Mouse (Mus musculus): Measurements from ENCODE around the gene Alk. TPM values are rescaled to one million over a fixed set of nuclear protein-coding genes. Genes with fewer than 3 reads are reported as not detected.
"Not testable (repeated sequence)": the region's sequence is repeated elsewhere in the genome, so short reads cannot be mapped to it uniquely, and the experiment has no call there.

The Alk gene
- total and polyA plus RNA-seq, 2 experiments: not detected

DNA sequence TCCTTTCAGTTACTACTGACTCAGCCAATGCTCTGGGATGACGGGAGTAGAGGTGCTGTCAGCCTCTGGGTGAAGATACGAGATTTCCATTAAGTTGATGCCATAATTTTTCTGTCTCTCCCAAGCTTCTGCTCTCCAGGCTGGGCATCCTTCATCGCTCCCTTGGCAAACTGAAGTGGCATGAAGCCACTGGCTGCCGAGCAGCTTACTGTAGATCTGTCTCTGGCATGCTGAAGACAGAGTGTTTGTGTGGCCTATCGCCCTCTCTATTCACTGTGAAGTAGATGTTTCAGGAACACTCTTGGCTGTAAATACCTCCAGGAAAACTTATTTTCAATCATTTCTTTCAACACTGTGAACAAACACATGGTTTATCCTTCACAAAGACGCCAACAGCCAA, 93.7 kb downstream of the Alk start:
- 74% methylated on average over 6 of the region's 6 CpGs for WGBS
- Histone ChIP-seq H3K36me3 (ENCODE audit: control insufficient read depth, insufficient read depth, low read length) (no peaks in the 10 kb centered on the region), H3K9ac (ENCODE audit: low read depth, low read length) (no peak overlapping the region), H3K27ac (replicated peaks; ENCODE audit: insufficient read depth, low read depth, low read length) (no peak overlapping the region), H3K4me1 (ENCODE audit: control insufficient read depth, insufficient read depth, low read length) (no peaks in the 10 kb centered on the region), H3K4me3 (ENCODE audit: insufficient read depth, low read depth, low read length) (no peak overlapping the region), H3K27me3 (ENCODE audit: control insufficient read depth, insufficient read depth, low read length) (no peaks in the 10 kb centered on the region), H3K79me2 (ENCODE audit: control insufficient read depth, insufficient read depth, low read length) (no peaks in the 10 kb centered on the region)
- DNase-seq (ENCODE audit: extremely low read depth, low read depth, low spot score): no peak
- TF ChIP-seq CTCF (IDR thresholded peaks at IDR 0.05; ENCODE audit: low read depth, low read length) (no peak), POLR2A (IDR thresholded peaks at IDR 0.05; ENCODE audit: extremely low read depth, insufficient read depth, low read length) (no peak)

DNA sequence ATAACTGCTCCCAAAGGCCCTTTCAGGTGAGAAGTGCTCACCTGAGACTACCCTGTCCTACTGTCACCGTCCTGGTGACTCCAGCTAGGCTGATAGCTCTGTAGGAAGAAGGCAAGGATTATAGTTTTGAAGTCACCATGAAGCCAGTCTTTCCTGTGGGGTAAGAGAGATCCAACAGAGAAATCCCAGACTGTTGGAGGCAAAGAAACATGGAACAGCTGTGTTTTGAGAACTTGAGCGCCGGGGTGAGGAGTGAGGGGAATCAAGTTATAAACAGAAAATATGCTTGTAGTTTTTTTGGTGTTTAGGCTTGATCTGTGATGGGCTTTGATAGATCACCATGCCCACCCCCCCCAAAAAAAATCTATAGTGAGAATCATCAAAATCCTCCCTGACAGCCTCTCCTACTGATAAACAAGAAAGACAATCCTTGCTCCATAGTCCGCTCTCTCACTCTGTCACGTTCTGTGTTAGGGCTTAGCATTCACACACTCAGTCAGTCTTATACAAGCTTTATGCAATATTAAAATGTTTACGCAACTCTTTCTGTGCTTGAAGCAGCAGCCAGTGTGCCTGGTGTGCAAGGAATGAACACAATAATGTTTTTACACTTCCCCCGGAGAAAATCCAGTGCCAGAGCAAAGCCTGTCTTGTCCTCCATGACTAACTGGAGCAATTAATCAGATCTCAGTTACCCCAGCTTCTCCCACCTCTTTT, 95.6 kb downstream of the Alk start:
- Histone ChIP-seq H3K36me3 (ENCODE audit: control insufficient read depth, insufficient read depth, low read length) (no peaks in the 10 kb centered on the region), H3K4me3 (ENCODE audit: insufficient read depth, low read depth, low read length) (no peak overlapping the region), H3K9ac (ENCODE audit: low read depth, low read length) (no peak overlapping the region), H3K27ac (replicated peaks; ENCODE audit: insufficient read depth, low read depth, low read length) (no peak overlapping the region), H3K27me3 (ENCODE audit: control insufficient read depth, insufficient read depth, low read length) (no peaks in the 10 kb centered on the region), H3K4me1 (ENCODE audit: control insufficient read depth, insufficient read depth, low read length) (no peaks in the 10 kb centered on the region), H3K79me2 (ENCODE audit: control insufficient read depth, insufficient read depth, low read length) (no peaks in the 10 kb centered on the region)
- TF ChIP-seq POLR2A (IDR thresholded peaks at IDR 0.05; ENCODE audit: extremely low read depth, insufficient read depth, low read length) (no peak), CTCF (IDR thresholded peaks at IDR 0.05; ENCODE audit: low read depth, low read length) (no peak)
- no peak for DNase-seq (ENCODE audit: extremely low read depth, low read depth, low spot score)
- 92% methylated on average over 7 of the region's 7 CpGs for WGBS

DNA sequence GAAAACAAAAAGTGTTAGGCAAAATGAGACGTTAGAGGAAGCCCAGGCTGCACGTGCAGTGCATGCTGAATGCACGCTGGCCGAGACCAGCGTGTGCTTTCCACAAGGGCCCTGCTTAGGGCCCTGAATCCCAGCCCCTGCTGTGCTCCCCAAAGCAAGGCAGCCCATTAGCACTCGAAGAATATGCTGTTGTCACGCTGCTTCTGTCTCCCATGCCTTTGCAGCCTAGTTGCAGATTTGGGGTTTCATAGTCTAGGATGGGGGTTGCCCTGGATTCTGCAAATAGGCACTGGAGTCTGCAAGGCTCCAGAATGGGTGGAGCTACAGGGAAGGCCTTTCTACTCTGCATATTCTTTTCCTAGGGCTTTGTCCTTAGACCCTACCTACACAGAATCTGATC, 99.2 kb downstream of the Alk start:
- Histone ChIP-seq H3K27ac (replicated peaks; ENCODE audit: insufficient read depth, low read depth, low read length) (no peak overlapping the region), H3K4me1 (ENCODE audit: control insufficient read depth, insufficient read depth, low read length) (no peaks in the 10 kb centered on the region), H3K9ac (ENCODE audit: low read depth, low read length) (no peak overlapping the region), H3K4me3 (ENCODE audit: insufficient read depth, low read depth, low read length) (no peak overlapping the region), H3K27me3 (ENCODE audit: control insufficient read depth, insufficient read depth, low read length) (no peaks in the 10 kb centered on the region), H3K36me3 (ENCODE audit: control insufficient read depth, insufficient read depth, low read length) (no peaks in the 10 kb centered on the region), H3K79me2 (ENCODE audit: control insufficient read depth, insufficient read depth, low read length) (no peaks in the 10 kb centered on the region)
- no peak for DNase-seq (ENCODE audit: extremely low read depth, low read depth, low spot score)
- 70% methylated on average over 7 of the region's 7 CpGs for WGBS
- TF ChIP-seq CTCF (IDR thresholded peaks at IDR 0.05; ENCODE audit: low read depth, low read length) (no peak), POLR2A (IDR thresholded peaks at IDR 0.05; ENCODE audit: extremely low read depth, insufficient read depth, low read length) (no peak)

DNA sequence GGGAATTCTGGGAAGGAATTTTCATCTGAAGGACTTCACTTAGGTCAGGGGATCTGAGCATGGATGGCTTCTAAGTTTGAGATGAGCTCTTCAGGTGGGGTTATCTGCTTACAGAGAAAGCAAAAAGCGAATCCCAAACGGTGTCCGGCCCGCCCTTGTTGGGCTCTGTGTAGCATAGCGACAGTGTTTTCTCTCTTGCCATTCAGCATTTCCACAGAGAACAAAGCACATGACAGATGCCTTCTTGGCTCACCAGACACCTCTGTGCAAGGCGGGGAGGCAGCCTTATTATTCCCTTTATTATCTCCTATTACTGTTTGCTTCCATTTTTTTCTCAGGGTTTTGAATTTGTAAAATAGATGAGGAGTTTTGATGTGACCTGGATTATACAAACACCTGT, 99.8 kb downstream of the Alk start:
- no peak for DNase-seq (ENCODE audit: extremely low read depth, low read depth, low spot score)
- Histone ChIP-seq H3K36me3 (ENCODE audit: control insufficient read depth, insufficient read depth, low read length) (no peaks in the 10 kb centered on the region), H3K4me1 (ENCODE audit: control insufficient read depth, insufficient read depth, low read length) (no peaks in the 10 kb centered on the region), H3K27ac (replicated peaks; ENCODE audit: insufficient read depth, low read depth, low read length) (no peak overlapping the region), H3K9ac (ENCODE audit: low read depth, low read length) (no peak overlapping the region), H3K79me2 (ENCODE audit: control insufficient read depth, insufficient read depth, low read length) (no peaks in the 10 kb centered on the region), H3K4me3 (ENCODE audit: insufficient read depth, low read depth, low read length) (no peak overlapping the region), H3K27me3 (ENCODE audit: control insufficient read depth, insufficient read depth, low read length) (no peaks in the 10 kb centered on the region)
- whole genome bisulfite sequencing: 93% methylated on average over 6 of the region's 6 CpGs
- TF ChIP-seq POLR2A (IDR thresholded peaks at IDR 0.05; ENCODE audit: extremely low read depth, insufficient read depth, low read length) (no peak), CTCF (IDR thresholded peaks at IDR 0.05; ENCODE audit: low read depth, low read length) (no peak)

DNA sequence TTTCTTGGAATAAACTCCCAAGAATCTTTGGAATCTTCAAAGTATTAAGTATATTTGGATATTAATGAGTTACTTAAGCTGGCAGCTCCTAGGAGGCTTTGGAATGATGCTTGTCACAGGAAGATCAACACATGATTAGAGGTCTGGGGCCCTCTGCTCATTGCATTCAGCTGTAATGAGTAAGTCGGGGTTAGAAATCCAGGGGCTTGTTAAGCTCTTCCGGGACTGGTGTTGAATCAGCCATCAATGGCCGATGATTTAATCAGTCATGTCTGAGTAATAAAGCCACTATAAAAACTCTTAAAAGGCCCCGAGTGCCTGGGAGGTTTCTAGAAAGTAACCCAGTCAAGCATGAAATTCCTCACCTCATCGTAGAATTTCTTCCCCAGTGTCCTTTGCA, 109.0 kb downstream of the Alk start:
- Histone ChIP-seq H3K36me3 (ENCODE audit: control insufficient read depth, insufficient read depth, low read length) (no peaks in the 10 kb centered on the region), H3K9ac (ENCODE audit: low read depth, low read length) (no peak overlapping the region), H3K27me3 (ENCODE audit: control insufficient read depth, insufficient read depth, low read length) (no peaks in the 10 kb centered on the region), H3K4me3 (ENCODE audit: insufficient read depth, low read depth, low read length) (no peak overlapping the region), H3K79me2 (ENCODE audit: control insufficient read depth, insufficient read depth, low read length) (no peaks in the 10 kb centered on the region), H3K4me1 (ENCODE audit: control insufficient read depth, insufficient read depth, low read length) (no peaks in the 10 kb centered on the region), H3K27ac (replicated peaks; ENCODE audit: insufficient read depth, low read depth, low read length) (no peak overlapping the region)
- TF ChIP-seq CTCF (IDR thresholded peaks at IDR 0.05; ENCODE audit: low read depth, low read length): no peak
- no peak for TF ChIP-seq POLR2A (IDR thresholded peaks at IDR 0.05; ENCODE audit: extremely low read depth, insufficient read depth, low read length)
- WGBS: 83% methylated on average over 5 of the region's 5 CpGs
- no peak for DNase-seq (ENCODE audit: extremely low read depth, low read depth, low spot score)

DNA sequence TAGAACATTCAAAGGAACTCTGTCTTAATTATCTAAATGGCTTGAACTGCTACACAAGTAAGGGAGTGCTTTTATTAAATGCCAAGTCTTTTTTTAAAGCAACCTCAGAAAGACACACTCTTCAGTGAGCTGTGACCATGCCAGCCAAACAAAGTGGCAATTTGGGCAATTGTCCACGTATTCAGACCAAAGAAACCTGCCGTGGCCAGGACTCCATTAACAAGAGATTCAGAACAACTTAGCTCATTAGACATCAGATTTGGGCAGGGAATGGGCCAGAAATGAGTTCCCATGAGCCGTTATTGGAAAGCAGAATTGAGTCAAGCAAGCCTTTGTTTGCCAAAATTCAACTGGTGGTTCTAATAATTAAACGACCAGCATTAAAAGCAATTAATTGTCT, 118.8 kb downstream of the Alk start:
- Histone ChIP-seq H3K4me3 (ENCODE audit: insufficient read depth, low read depth, low read length) (no peak overlapping the region), H3K27ac (replicated peaks; ENCODE audit: insufficient read depth, low read depth, low read length) (no peak overlapping the region), H3K36me3 (ENCODE audit: control insufficient read depth, insufficient read depth, low read length) (no peaks in the 10 kb centered on the region), H3K27me3 (ENCODE audit: control insufficient read depth, insufficient read depth, low read length) (no peaks in the 10 kb centered on the region), H3K4me1 (ENCODE audit: control insufficient read depth, insufficient read depth, low read length) (no peaks in the 10 kb centered on the region), H3K79me2 (ENCODE audit: control insufficient read depth, insufficient read depth, low read length) (no peaks in the 10 kb centered on the region), H3K9ac (ENCODE audit: low read depth, low read length) (no peak overlapping the region)
- 85% methylated on average over 4 of the region's 4 CpGs for WGBS
- no peak for DNase-seq (ENCODE audit: extremely low read depth, low read depth, low spot score)
- no peak for TF ChIP-seq CTCF (IDR thresholded peaks at IDR 0.05; ENCODE audit: low read depth, low read length)
- TF ChIP-seq POLR2A (IDR thresholded peaks at IDR 0.05; ENCODE audit: extremely low read depth, insufficient read depth, low read length): no peak

DNA sequence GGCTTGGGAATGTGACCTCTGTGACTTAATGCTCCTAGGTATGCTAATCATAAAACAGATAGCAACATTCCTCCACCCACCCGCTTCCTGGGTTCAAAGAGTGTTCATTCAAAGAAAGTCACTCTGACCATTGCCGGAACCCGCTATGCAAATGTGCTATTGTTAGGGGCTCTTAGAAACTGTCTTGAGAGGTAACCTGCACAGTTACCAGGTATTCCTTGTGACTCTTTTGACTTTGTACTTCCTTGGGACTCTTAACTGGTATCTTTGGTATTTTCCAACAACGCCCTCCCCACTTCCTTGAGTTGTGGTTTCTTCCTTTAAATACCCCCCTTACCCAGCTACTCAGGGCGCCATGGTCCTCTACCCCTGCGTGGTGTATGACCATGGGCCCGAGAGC, 125.2 kb downstream of the Alk start:
- not testable (repeated sequence) for H3K9ac ChIP-seq (ENCODE audit: low read depth, low read length); DNase-seq (ENCODE audit: extremely low read depth, low read depth, low spot score); H3K27me3 ChIP-seq (ENCODE audit: control insufficient read depth, insufficient read depth, low read length); H3K4me3 ChIP-seq (ENCODE audit: insufficient read depth, low read depth, low read length); H3K4me1 ChIP-seq (ENCODE audit: control insufficient read depth, insufficient read depth, low read length); H3K27ac ChIP-seq (replicated peaks; ENCODE audit: insufficient read depth, low read depth, low read length); H3K79me2 ChIP-seq (ENCODE audit: control insufficient read depth, insufficient read depth, low read length); H3K36me3 ChIP-seq (ENCODE audit: control insufficient read depth, insufficient read depth, low read length)
- whole genome bisulfite sequencing: 93% methylated on average over 7 of the region's 7 CpGs
